Mouse (Mus musculus) C2C12 (cell line): ENCODE results near the gene Cttnbp2.

Experiments
- CTCF ChIP-seq: IDR thresholded peaks from one replicate; pipeline ENCODE4 v1.5.1; 2011; ENCODE audit not compliant: control insufficient read depth, insufficient read depth, insufficient read length
- MAX ChIP-seq: IDR thresholded peaks from one replicate; pipeline ENCODE4 v1.6.1; 2011; ENCODE audit warnings: mild to moderate bottlenecking, control low read depth

DNA sequence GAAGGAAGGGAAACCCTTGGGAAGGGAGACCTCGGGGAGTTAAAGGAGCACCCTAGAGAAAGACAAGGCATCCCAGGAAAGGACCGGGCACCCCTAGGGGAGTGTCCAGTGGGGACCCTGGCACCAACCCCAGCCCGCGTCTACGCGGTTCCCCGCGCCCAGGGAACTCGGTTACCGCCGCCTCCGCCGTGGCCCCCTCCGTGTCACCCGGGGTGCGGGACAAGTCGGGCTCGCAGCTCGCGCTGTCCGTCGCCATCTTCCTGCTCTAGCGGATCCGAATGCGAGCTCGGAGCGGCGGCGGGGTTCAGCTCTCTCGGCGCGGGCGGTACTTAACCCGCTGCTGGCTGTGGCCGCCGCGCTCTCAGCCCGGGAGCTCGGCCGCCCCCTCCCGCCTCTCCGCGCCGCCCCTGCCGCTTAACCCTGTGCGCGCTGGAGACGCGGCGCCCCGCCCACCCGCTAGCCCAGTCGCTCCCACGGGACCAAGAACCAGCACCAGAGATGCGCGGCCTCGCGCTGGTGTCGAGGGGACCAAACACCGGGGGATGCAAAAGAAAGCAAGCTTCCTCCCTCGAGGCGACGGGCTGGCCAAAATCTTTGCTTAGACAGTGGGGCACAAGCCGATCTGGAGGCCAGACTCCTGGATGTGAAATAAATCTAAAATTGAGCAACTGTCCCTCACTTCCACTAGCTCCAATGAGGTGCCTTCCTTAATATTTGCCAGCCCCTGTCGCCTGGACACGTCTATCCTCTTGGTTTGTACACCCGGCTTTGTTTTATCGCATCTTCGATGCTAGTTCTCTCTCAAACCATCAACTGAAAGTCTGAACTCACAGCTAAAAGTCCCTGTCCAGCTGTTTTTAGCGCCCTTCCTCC lies at the start of gene Cttnbp2:
- TF ChIP-seq MAX = no peak
- no peak for TF ChIP-seq CTCF
